Mouse (Mus musculus) liver, adult 2 months (tissue): ENCODE measurements around the gene Zfp202.

ENCODE experiments used
- CTCF ChIP-seq: fragments of 200-500 bp; IDR thresholded peaks from 2 replicates; pipeline ENCODE4 v1.5.1; 2011; ENCODE audit warnings: low read depth, low read length, control low read depth
- POLR2A ChIP-seq: fragments of 200-500 bp; IDR thresholded peaks from 2 replicates; pipeline ENCODE4 v1.6.1; 2011; ENCODE audit warnings: low read length, control low read depth; ENCODE audit not compliant: insufficient read depth; ENCODE audit errors: extremely low read depth

DNA sequence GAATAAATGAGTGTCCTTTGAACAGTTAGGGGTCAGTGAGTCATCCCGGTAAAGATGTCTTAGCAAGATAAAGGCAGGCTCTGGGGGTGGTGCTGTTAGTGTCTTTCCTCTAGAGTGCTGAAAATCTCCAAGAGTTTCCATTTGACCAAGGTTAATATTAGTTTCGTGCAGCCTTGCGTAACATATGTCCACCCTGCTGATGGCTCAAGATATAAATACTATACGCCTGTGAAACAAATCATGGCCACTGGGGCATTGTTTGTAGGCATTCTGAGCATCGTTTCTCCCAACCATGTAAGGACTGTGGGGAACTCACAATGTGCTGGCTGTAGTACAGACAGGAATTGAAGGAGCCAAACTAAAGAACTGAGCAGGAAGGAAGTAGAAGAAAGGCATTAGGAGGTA, 14.4 kb downstream of the Zfp202 start:
- TF ChIP-seq POLR2A (no peak), CTCF (no peak)
